23 mouse cellular contexts compared by ENCODE assay signal in genomic region chr14:102038145-102038544, GRCm38 (mm10).
"Had no signal": no experiment of that assay in that cellular context is flagged by ENCODE, and none has a peak within 500 bp of the region (broad histone marks: within the 10 kb centered on the region; RNA-seq: fewer than 3 reads in every experiment).

No protein-coding gene starts in this region.

- H3K4me2 ChIP-seq: heart, embryonic 12.5 days; hindbrain, embryonic 12.5 days; hindbrain, embryonic 15.5 days; intestine, embryonic 15.5 days; limb, embryonic 12.5 days had no signal

- DNase-seq: gastrocnemius, adult 2 months; gastrocnemius, postnatal 10 days; gastrocnemius, postnatal 25 days; heart, adult 18-20 months; heart, postnatal 10 days; heart, postnatal 4 days; kidney, adult 18-20 months; kidney, adult 8-10 months; kidney, postnatal 10 days; kidney, postnatal 25 days; kidney, postnatal 4 days had no signal

- H3K27ac ChIP-seq: gastrocnemius, adult 2 months; heart, embryonic 10.5 days; hindbrain, embryonic 10.5 days; hindbrain, embryonic 12.5 days; hindbrain, embryonic 15.5 days; intestine, embryonic 15.5 days; layer of hippocampus, adult 2 months; left cerebral cortex, adult 2 months; limb, embryonic 10.5 days; limb, embryonic 12.5 days had no signal

- H3K27me3 ChIP-seq: heart, embryonic 12.5 days; hindbrain, embryonic 12.5 days; hindbrain, embryonic 15.5 days; intestine, embryonic 15.5 days; limb, embryonic 12.5 days had no signal

- ATAC-seq: inflammation-experienced regulatory T-cells, adult 6 months; intestine, embryonic 15.5 days; intestine, postnatal 0 days had no signal

- H3K9ac ChIP-seq: heart, embryonic 12.5 days; hindbrain, embryonic 12.5 days; hindbrain, embryonic 15.5 days; intestine, embryonic 15.5 days; limb, embryonic 12.5 days had no signal

- H3K4me1 ChIP-seq: heart, embryonic 10.5 days; heart, embryonic 12.5 days; hindbrain, embryonic 10.5 days; hindbrain, embryonic 12.5 days; hindbrain, embryonic 15.5 days; intestine, embryonic 15.5 days; limb, embryonic 10.5 days; limb, embryonic 12.5 days had no signal

- H3K36me3 ChIP-seq: heart, embryonic 10.5 days; heart, embryonic 12.5 days; hindbrain, embryonic 10.5 days; hindbrain, embryonic 12.5 days; hindbrain, embryonic 15.5 days; intestine, embryonic 15.5 days; limb, embryonic 10.5 days; limb, embryonic 12.5 days had no signal

- H3K4me3 ChIP-seq: gastrocnemius, adult 2 months; heart, embryonic 10.5 days; heart, embryonic 12.5 days; hindbrain, embryonic 10.5 days; hindbrain, embryonic 12.5 days; hindbrain, embryonic 15.5 days; intestine, embryonic 15.5 days; layer of hippocampus, adult 2 months; left cerebral cortex, adult 2 months; limb, embryonic 10.5 days; limb, embryonic 12.5 days had no signal

- H3K9me3 ChIP-seq: heart, embryonic 10.5 days; heart, embryonic 12.5 days; hindbrain, embryonic 10.5 days; hindbrain, embryonic 12.5 days; hindbrain, embryonic 15.5 days; intestine, embryonic 15.5 days; limb, embryonic 10.5 days; limb, embryonic 12.5 days had no signal
